Mouse (Mus musculus) R1 (cell line): Measurements from ENCODE around the gene Fbxl21.

Experiments
- DNase-seq: peaks from one replicate; pipeline ENCODE4 v3.0.0-alpha.2; 2018; ENCODE audit warnings: low read depth, low spot score

Fbxl21 gene

GRCm38 (mm10) chr13:56522081-56522820, at the start of gene Fbxl21:
Gene Fbxl21 (plus strand): TSS chr13:56522472.
- DNase-seq = peak; percentile 92

DNA sequence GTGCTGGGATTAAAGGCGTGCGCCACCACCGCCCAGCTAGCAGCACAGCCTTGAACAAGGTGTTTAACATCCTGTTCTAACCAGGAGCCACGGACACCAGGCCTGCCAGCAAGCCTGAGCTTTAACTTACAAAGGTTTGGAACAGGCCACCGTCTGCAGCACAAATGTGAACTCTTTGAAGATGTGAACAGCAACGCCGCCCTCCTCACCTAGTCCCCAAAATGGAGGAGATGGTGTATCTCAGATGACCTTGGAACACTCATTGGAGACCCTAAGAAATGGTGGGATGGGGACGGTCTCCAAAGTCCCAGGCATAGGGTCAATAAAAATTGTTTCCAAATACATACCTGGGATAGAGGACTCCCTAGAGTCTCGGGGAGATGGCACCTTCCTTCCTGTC, 49.6 kb upstream of the Fbxl21 start:
- no peak for DNase-seq

GRCm38 (mm10) chr13:56475363-56475762, 46.9 kb upstream of the Fbxl21 start:
- peak; percentile 65 for DNase-seq

GRCm38 (mm10) chr13:56476790-56477189, 45.5 kb upstream of the Fbxl21 start:
- no peak for DNase-seq

GRCm38 (mm10) chr13:56477271-56477670, 45.0 kb upstream of the Fbxl21 start:
- no peak for DNase-seq

GRCm38 (mm10) chr13:56478027-56478426, 44.2 kb upstream of the Fbxl21 start:
- no peak for DNase-seq

DNA sequence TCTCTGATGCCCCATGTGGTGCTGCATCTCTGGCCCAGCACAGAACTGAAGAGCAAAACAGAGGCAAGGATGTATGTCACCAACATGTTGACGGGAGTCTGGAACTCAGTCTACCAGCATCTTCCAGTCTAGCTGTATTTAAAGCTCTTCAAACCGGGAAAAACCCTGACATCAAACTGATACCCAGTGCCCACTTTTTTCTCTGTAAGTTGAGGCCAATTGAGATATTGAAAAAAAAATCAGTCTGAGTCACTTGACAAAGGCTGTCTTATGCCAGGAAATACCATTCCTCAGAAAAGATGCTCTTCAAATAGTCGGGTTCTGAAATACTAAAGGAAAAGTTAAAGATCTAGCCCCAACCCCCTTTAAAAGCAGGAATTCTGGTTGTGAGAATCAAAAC, 40.1 kb upstream of the Fbxl21 start, which contains the start of gene Il9:
TSS of gene Il9 (minus strand) at position 101 of the 400 bp plus-strand sequence.
- DNase-seq = no peak

DNA sequence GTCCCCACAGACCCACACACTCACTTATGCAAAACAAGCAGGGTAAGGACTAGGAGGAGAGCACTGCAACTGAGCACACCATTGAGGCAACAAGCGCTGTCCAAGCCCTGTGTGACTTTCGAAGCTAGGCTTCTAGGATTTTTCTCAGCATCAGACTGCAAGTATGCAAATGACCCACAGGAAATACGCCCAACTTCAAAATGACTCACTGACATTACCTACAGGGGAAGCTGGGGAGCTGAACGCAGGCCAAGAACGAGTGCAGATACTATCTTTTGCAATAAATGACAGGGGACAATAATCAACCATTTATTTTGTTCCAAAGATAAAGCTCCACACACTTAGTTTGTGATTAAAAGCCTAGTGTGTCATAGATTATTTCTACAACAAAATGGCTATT, 34.3 kb upstream of the Fbxl21 start:
- no peak for DNase-seq

GRCm38 (mm10) chr13:56494440-56494839, 27.8 kb upstream of the Fbxl21 start:
- DNase-seq = no peak

GRCm38 (mm10) chr13:56500132-56500531, 22.1 kb upstream of the Fbxl21 start:
- DNase-seq = peak; percentile 16

GRCm38 (mm10) chr13:56500636-56501035, 21.6 kb upstream of the Fbxl21 start:
- DNase-seq = no peak

GRCm38 (mm10) chr13:56501866-56502420, 20.3 kb upstream of the Fbxl21 start:
- DNase-seq = no peak

GRCm38 (mm10) chr13:56506871-56507496, 15.3 kb upstream of the Fbxl21 start:
- no peak for DNase-seq

GRCm38 (mm10) chr13:56509796-56510195, 12.5 kb upstream of the Fbxl21 start:
- no peak for DNase-seq

DNA sequence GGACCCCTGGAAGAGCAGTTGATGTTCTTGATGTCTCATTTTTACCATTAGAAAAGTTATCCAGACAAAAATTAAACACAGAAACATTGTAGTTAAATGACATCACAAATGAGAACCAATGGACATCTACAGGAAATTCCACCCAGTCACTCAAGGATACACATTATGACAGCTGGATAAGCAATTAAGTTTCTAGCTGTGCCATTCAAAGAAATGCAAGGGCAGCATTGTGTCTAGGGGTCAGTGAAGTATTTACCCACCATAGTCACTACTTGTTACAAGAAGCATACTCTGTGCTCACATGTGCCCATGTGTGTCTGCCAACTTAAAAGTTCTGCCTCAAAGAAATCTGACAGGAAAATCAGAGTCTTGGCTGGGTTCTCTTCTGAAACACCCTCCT, 8.7 kb upstream of the Fbxl21 start:
- DNase-seq = no peak

DNA sequence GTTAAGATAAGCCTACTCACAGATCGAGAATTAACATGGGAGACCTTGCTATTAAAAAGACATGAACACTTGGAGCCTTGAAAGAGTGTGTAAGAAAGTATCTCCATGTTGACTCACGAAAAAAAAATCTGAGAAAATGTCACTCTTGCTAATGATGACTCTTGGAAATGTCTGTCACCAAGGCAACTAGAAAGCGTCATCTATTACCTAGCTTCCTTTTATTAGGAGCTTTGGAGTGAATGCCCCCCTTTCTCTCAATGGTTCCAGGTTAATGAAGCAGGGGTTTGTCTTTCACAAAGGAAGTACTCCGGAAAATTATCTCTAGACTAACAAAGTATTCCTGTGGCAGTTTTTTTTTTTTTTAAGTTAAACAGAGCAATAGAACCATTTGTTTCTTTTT, 6.0 kb upstream of the Fbxl21 start:
- DNase-seq = no peak

GRCm38 (mm10) chr13:56516816-56517215, 5.5 kb upstream of the Fbxl21 start:
- DNase-seq = no peak

- no peak for DNase-seq
Observed at GRCm38 (mm10) chr13:56522821-56523167, 522 bp downstream of the Fbxl21 start.

DNA sequence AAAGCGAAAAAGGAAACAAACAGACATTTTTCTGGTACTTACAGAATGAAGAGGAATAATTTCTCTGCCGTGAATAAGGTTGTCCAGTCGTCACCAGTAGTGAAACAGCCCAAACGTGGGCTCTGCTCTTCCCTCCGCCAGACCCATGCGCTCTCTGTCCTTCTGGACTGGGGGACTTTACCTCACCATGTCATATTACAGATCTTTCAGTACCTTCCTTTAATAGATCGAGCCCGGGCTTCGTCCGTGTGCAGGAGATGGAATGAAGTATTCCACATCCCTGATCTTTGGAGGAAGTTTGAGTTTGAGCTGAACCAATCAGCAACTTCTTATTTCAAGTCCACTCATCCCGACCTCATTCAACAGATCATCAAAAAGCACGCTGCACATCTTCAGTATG, 4.6 kb downstream of the Fbxl21 start:
- no peak for DNase-seq

DNA sequence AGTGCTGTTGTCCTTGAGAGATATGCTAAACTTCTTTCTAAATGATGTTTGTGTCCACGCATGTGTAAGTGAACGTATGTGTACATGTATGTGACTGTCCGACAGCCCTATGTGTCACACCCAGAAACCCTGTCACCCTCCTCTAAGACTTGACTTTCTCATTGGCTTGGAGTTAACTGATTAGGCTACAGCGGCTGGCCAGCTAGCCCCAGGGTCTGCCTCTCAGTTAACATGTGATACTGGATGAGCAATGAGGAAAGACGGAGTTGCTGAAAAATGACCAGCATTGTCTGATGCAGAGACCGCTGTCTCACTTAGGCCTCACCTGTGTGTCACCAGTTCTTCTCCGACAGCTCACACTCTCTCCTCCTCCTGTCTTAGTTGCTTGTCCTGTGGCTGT, 5.6 kb downstream of the Fbxl21 start:
- DNase-seq = no peak

GRCm38 (mm10) chr13:56528281-56528680, 6.0 kb downstream of the Fbxl21 start:
- no peak for DNase-seq

- DNase-seq = no peak
Observed at GRCm38 (mm10) chr13:56529031-56529430, 6.8 kb downstream of the Fbxl21 start.

DNA sequence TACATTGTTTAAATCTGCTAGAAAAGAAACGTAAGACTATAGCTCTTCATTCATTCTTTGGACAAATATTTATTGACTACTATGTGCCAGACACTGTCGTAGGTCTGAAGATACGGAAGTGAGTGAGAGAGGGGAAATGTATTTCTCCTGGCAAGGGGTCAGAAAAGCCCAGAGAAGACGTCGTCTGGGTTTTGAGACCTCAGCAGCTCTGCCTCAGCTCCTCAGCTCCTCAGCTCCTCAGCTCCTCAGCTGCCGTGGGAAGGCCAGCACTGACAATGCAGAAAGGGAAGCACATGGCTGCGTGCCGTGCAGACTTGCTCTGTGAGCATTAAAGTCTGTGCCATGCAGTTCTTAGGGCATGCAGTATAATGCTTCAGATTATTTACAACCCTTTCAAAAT, 7.4 kb downstream of the Fbxl21 start:
- DNase-seq = no peak
